Mouse (Mus musculus) neural tube, embryonic 15.5 days (tissue): ENCODE measurements at regions not wholly inside any gene's neighbourhood (a gene's known extent, or its start where the extent isn't known, plus 50 kb on each side); places are given as distances from the start of the nearest gene placed in this dataset.

Experiments used
- ATAC-seq: fragments of 200-750 bp; cut with Nextera tagmentation; 2 replicates; pipeline ENCODE4 v1.8.0; 2017; ENCODE audit warnings: mild to moderate bottlenecking, moderate TSS enrichment, moderate library complexity; ENCODE audit not compliant: low FRiP score
- H3K27ac ChIP-seq: fragments of 300-500 bp; sonication (generic); replicated peaks from 2 replicates; pipeline ENCODE4 v1.5.1; 2015; ENCODE audit warnings: mild to moderate bottlenecking, inconsistent platforms
- H3K27me3 ChIP-seq: fragments of 300-500 bp; sonication (generic); replicated peaks from 2 replicates; pipeline ENCODE4 v1.6.1; 2015; ENCODE audit warnings: inconsistent platforms
- H3K36me3 ChIP-seq: fragments of 300-500 bp; sonication (generic); 2 replicates; pipeline ENCODE4 v1.6.1; 2015; ENCODE audit warnings: inconsistent platforms
- H3K4me1 ChIP-seq: fragments of 300-500 bp; sonication (generic); 2 replicates; pipeline ENCODE4 v1.6.1; 2015; ENCODE audit warnings: inconsistent platforms
- H3K4me2 ChIP-seq: fragments of 300-500 bp; sonication (generic); 2 replicates; pipeline ENCODE4 v1.6.1; 2015; ENCODE audit warnings: inconsistent platforms, mild to moderate bottlenecking, moderate library complexity
- H3K4me3 ChIP-seq: fragments of 300-500 bp; sonication (generic); replicated peaks from 2 replicates; pipeline ENCODE4 v1.5.1; 2015; ENCODE audit warnings: mild to moderate bottlenecking, inconsistent platforms
- H3K9ac ChIP-seq: fragments of 300-500 bp; sonication (generic); replicated peaks from 2 replicates; pipeline ENCODE4 v1.6.1; 2015; ENCODE audit warnings: mild to moderate bottlenecking, inconsistent platforms
- H3K9me3 ChIP-seq: fragments of 300-500 bp; sonication (generic); replicated peaks from 2 replicates; pipeline ENCODE4 v1.6.1; 2016; ENCODE audit warnings: inconsistent platforms
- WGBS: fragments of 180-500 bp; shearing (Covaris S2); methylation state at CpG from one replicate; pipeline ENCODE4 v1.1.7; 2015; ENCODE audit warnings: mixed read lengths; 5-methylcytosine and 5-hydroxymethylcytosine counted together

GRCm38 (mm10) chr13:78324443-78325206 lies 125.1 kb upstream of the Nr2f1 start:
- 57% methylated on average over 4 of the region's 4 CpGs for WGBS
- Histone ChIP-seq H3K9me3 (no peaks in the 10 kb centered on the region), H3K4me2 (no peak overlapping the region), H3K27me3 (no peaks in the 10 kb centered on the region), H3K4me3 (no peak overlapping the region), H3K36me3 (no peaks in the 10 kb centered on the region), H3K27ac (no peak overlapping the region), H3K4me1 (peaks cover 4% of the 10 kb centered on the region; the same call in 1 of the 2 replicates), H3K9ac (no peak overlapping the region)
- ATAC-seq, result no peak

- 84% methylated on average over 1 of the region's 1 CpGs for WGBS
- H3K27me3 ChIP-seq, result no peaks in the 10 kb centered on the region
- 0 out of 2 replicates have a peak, but pooled peaks cover 4% of the 10 kb centered on the region for H3K9me3 ChIP-seq
- peaks cover 4% of the 10 kb centered on the region; the same call in 1 of the 2 replicates for H3K4me1 ChIP-seq
- no peak overlapping the region for H3K27ac ChIP-seq
- H3K9ac ChIP-seq, result no peak overlapping the region
- H3K4me3 ChIP-seq, result no peak overlapping the region
- H3K4me2 ChIP-seq, result no peak overlapping the region
- no peaks in the 10 kb centered on the region for H3K36me3 ChIP-seq
- ATAC-seq, result no peak
These were observed 123.6 kb upstream of the Nr2f1 start for GRCm38 (mm10) chr13:78323183-78323582.

- Histone ChIP-seq H3K27me3 (no peaks in the 10 kb centered on the region), H3K4me2 (no peak overlapping the region), H3K9me3 (0 out of 2 replicates have a peak, but pooled peaks cover 4% of the 10 kb centered on the region), H3K27ac (no peak overlapping the region), H3K4me3 (no peak overlapping the region), H3K36me3 (no peaks in the 10 kb centered on the region), H3K4me1 (no peaks in the 10 kb centered on the region), H3K9ac (no peak overlapping the region)
- no peak for ATAC-seq
- 97% methylated on average over 2 of the region's 2 CpGs for WGBS
These were observed 118.9 kb upstream of the Nr2f1 start for GRCm38 (mm10) chr13:78318434-78318833.

GRCm38 (mm10) chr13:78310837-78311236 lies 111.3 kb upstream of the Nr2f1 start:
- Histone ChIP-seq H3K27me3 (no peaks in the 10 kb centered on the region), H3K9me3 (no peaks in the 10 kb centered on the region), H3K27ac (no peak overlapping the region), H3K36me3 (no peaks in the 10 kb centered on the region), H3K4me1 (no peaks in the 10 kb centered on the region), H3K4me3 (no peak overlapping the region), H3K4me2 (no peak overlapping the region), H3K9ac (no peak overlapping the region)
- no peak for ATAC-seq
- WGBS, result 51% methylated on average over 3 of the region's 3 CpGs
